Mouse (Mus musculus) spleen, adult 2 months (tissue): Measurements from ENCODE around the gene Flrt1. TPM values are rescaled to one million over a fixed set of nuclear protein-coding genes. Genes with fewer than 3 reads are reported as not detected.

Source experiments
- DNase-seq, 2 experiments: peaks; one replicate each; pipeline versions ENCODE4 v3.0.0 to v3.0.0-alpha.2; 2012 to 2021; ENCODE audit warnings: low spot score in 2 of 2, low read depth in 1 of 2
- H3K27ac ChIP-seq: fragments of 200-500 bp; 2 replicates; pipeline ENCODE4 v1.5.1; 2012; ENCODE audit warnings: low read length, inconsistent platforms; ENCODE audit not compliant: insufficient read depth
- H3K27me3 ChIP-seq: fragments of 200-500 bp; 2 replicates; pipeline ENCODE4 v1.6.1; 2012; ENCODE audit warnings: mild to moderate bottlenecking, moderate library complexity, low read length, inconsistent platforms; ENCODE audit not compliant: control insufficient read depth, insufficient read depth
- H3K36me3 ChIP-seq: fragments of 200-500 bp; 2 replicates; pipeline ENCODE4 v1.6.1; 2012; ENCODE audit warnings: mild to moderate bottlenecking, low read length, inconsistent platforms; ENCODE audit not compliant: control insufficient read depth, insufficient read depth
- H3K4me1 ChIP-seq: fragments of 200-500 bp; 2 replicates; pipeline ENCODE4 v1.6.1; 2011; ENCODE audit warnings: inconsistent platforms; ENCODE audit not compliant: control insufficient read depth, insufficient read depth, insufficient read length
- H3K4me3 ChIP-seq: fragments of 200-500 bp; 2 replicates; pipeline ENCODE4 v1.5.1; 2011; ENCODE audit warnings: mild to moderate bottlenecking, inconsistent platforms; ENCODE audit not compliant: insufficient read depth, insufficient read length; ENCODE audit errors: extremely low read depth
- CTCF ChIP-seq: fragments of 200-500 bp; IDR thresholded peaks from 2 replicates; pipeline ENCODE4 v1.5.1; 2011; ENCODE audit warnings: mild to moderate bottlenecking, inconsistent platforms; ENCODE audit not compliant: insufficient read depth, insufficient read length, insufficient replicate concordance; ENCODE audit errors: extremely low read depth
- POLR2A ChIP-seq: fragments of 200-500 bp; IDR thresholded peaks from 2 replicates; pipeline ENCODE4 v1.6.1; 2011; ENCODE audit warnings: low read depth, low read length, inconsistent platforms
- WGBS: fragments of 180-500 bp; shearing (Covaris S2); methylation state at CpG from one replicate; pipeline ENCODE4 v1.1.7; 2018; 5-methylcytosine and 5-hydroxymethylcytosine counted together
- polyA plus RNA-seq: library from polyadenylated mRNA; depleted of rRNA; stranded (reverse); fragments of >200 nt; gene quantifications from 2 replicates; pipeline ENCODE4 v1.2.3, GENCODE M21; 2012; rRNA removed

Gene Flrt1
- 0.14 and 0.16 TPM in 2 replicates for polyA plus RNA-seq

GRCm38 (mm10) chr19:7105544-7105943, at the start of gene Flrt1:
Gene Flrt1 (minus strand): TSS chr19:7105729.
- no peak within 1 kb of the TSS for H3K4me3 ChIP-seq
- no peak for DNase-seq
- no peak within 1 kb of the TSS for H3K27ac ChIP-seq
- H3K4me1 ChIP-seq: peaks cover 12% of the 10 kb centered on the region; the same call in 1 of the 2 replicates
- TF ChIP-seq CTCF: no peak
- no peak for TF ChIP-seq POLR2A
- no peaks in the 10 kb centered on the region for H3K27me3 ChIP-seq
- 47% methylated on average over 9 of the region's 9 CpGs for WGBS
- H3K36me3 ChIP-seq: no peaks in the 10 kb centered on the region

GRCm38 (mm10) chr19:7155196-7155595, 49.7 kb upstream of the Flrt1 start:
- no peak for DNase-seq
- H3K4me3 ChIP-seq: no peak overlapping the region
- H3K4me1 ChIP-seq: no peaks in the 10 kb centered on the region
- no peak overlapping the region for H3K27ac ChIP-seq
- no peak for TF ChIP-seq CTCF
- TF ChIP-seq POLR2A: no peak
- WGBS: 91% methylated on average over 6 of the region's 6 CpGs
- no peaks in the 10 kb centered on the region for H3K27me3 ChIP-seq
- H3K36me3 ChIP-seq: no peaks in the 10 kb centered on the region

- H3K4me3 ChIP-seq: no peak overlapping the region
- no peaks in the 10 kb centered on the region for H3K36me3 ChIP-seq
- TF ChIP-seq POLR2A: no peak
- TF ChIP-seq CTCF: no peak
- no peak overlapping the region for H3K27ac ChIP-seq
- DNase-seq: no peak
- WGBS: 60% methylated on average over 7 of the region's 7 CpGs
- H3K4me1 ChIP-seq: no peaks in the 10 kb centered on the region
- no peaks in the 10 kb centered on the region for H3K27me3 ChIP-seq
Observed at GRCm38 (mm10) chr19:7153232-7153631, 47.7 kb upstream of the Flrt1 start.

- Histone ChIP-seq H3K4me3 (no peak overlapping the region), H3K27ac (no peak overlapping the region), H3K36me3 (no peaks in the 10 kb centered on the region), H3K27me3 (no peaks in the 10 kb centered on the region), H3K4me1 (no peaks in the 10 kb centered on the region)
- no peak for DNase-seq
- no peak for TF ChIP-seq CTCF
- no peak for TF ChIP-seq POLR2A
- 86% methylated on average over 6 of the region's 6 CpGs for WGBS
Observed at GRCm38 (mm10) chr19:7151927-7152653, 46.6 kb upstream of the Flrt1 start.

GRCm38 (mm10) chr19:7151300-7151926, 45.9 kb upstream of the Flrt1 start:
- Histone ChIP-seq H3K27me3 (no peaks in the 10 kb centered on the region), H3K36me3 (no peaks in the 10 kb centered on the region), H3K27ac (no peak overlapping the region), H3K4me1 (no peaks in the 10 kb centered on the region), H3K4me3 (no peak overlapping the region)
- TF ChIP-seq POLR2A (no peak), CTCF (no peak)
- 91% methylated on average over 7 of the region's 7 CpGs for WGBS
- DNase-seq: no peak

- Histone ChIP-seq H3K4me3 (no peak overlapping the region), H3K4me1 (peaks cover under 1% of the 10 kb centered on the region; the same call in 1 of the 2 replicates), H3K27me3 (no peaks in the 10 kb centered on the region), H3K36me3 (no peaks in the 10 kb centered on the region), H3K27ac (no peak overlapping the region)
- no peak for DNase-seq
- 86% methylated on average over 7 of the region's 7 CpGs for WGBS
- no peak for TF ChIP-seq POLR2A
- TF ChIP-seq CTCF: no peak
Observed at GRCm38 (mm10) chr19:7149158-7149685, 43.7 kb upstream of the Flrt1 start.
